Mouse (Mus musculus) T-cell, adult 2 months (primary cell): ENCODE measurements at regions not wholly inside any gene's neighbourhood (a gene's known extent, or its start where the extent isn't known, plus 50 kb on each side); places are given as distances from the start of the nearest gene placed in this dataset.

ENCODE experiments used
- DNase-seq: peaks from one replicate; pipeline ENCODE4 v3.0.0; 2022; ENCODE audit warnings: low spot score

DNA sequence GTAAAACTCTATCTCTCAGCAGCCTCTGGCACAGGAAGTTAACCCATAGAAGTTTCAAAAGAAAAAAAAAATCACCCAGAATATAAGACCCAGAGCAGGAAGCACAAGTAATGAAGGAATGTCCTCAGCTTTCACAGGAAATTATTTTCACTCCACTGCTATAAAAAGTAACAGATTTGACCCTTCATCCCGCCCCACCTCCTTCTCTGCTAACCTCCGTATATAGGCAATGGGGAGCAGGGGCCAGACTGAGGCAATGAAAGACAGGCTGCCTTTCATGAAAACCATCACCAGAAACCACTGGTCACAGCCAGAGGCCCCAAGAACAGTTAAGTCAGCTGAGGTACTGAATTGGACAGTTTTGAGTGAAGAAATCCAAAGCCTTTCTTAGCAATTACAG, 654.9 kb downstream of the Gsdmc2 start:
- DNase-seq, result no peak

DNA sequence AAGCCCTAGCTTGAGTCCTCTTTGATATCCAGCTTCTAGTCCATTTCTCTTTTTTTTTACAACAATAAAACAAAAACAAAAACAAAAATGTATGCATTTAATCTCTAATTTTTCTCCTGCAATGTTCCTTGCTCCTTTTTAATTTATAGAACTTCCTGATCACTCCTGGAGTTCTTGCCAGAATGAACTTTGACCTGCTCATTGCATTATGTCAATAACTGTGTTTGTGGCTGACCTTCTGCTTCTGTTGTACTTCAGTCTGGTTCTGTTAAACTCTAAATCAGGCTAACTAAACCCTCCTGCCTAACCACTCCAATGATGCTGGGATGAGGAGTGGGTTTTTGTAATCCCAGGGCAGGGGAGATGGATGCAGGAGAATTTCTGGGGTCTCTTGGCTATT, 674.0 kb downstream of the Gsdmc2 start:
- no peak for DNase-seq

DNA sequence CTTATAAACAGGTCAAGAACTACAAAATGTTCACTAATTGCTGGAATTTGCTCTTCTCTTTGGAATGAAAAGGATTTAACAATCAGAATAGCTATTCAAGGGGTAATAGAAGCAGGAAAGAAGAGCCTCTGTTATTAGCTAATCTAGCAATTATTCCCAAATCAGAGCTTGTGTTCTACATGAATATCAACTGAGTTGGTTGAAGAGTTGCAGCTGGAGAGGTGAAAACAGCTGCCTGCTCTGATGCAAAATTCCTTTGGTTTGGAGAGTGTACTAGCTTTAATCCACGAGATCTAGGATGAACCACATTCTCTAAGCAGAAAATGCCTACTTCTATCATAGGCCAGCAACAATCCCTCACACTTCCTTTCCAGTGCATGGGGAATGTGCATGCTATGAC, 674.8 kb downstream of the Gsdmc2 start:
- no peak for DNase-seq

DNA sequence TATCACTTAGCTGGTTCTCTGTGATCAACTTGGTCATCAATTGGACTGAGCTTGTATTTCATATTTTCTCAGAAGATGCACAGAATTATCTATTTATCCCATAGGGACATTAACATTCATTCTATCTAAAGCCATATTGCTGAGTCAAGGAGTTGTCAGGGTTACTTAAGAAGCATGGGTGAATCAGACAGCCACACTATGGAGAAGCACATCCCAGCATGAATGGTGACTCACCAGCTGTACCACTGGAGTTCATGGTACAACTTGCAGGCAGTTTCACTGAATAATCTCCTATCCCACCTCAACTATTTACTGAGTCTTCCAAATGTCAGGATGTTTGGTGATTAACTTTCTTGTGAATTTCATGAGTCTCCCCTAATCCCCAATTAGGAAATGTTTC, 678.6 kb downstream of the Gsdmc2 start:
- no peak for DNase-seq

DNA sequence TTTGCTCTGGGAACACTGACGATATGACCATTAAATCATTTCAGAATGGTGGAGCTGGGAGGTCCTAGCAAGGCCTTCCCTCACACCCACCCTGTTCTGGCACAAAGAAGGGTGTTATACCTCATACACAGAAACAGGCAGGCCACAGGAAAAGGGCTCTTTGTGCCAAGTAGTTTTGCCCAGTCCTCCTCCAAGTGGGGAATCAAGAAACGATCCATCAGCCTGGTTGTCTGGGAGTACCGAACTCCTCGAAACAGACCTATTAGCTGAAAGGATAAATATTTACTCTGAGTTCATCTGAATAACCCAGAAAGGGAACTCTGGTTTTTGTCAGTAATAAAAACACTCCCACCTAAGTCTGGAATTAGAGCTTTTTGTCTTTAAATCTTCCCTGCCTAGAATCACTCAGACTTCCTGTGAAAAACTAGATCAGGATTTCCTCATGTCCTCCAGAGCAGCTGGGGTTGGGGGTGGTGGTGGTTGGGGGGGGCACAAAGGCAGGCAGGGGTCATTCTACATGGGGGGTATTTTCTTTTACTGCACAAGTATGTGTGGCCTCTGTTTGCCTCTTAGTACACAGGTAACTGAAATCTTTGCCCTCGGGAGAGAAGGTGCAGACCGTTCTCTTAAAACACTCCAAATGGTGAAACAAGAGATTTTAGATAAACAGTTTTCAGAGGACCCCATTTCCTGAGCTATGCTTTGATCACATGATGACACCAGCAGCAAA, 681.3 kb downstream of the Gsdmc2 start:
- DNase-seq, result no peak

DNA sequence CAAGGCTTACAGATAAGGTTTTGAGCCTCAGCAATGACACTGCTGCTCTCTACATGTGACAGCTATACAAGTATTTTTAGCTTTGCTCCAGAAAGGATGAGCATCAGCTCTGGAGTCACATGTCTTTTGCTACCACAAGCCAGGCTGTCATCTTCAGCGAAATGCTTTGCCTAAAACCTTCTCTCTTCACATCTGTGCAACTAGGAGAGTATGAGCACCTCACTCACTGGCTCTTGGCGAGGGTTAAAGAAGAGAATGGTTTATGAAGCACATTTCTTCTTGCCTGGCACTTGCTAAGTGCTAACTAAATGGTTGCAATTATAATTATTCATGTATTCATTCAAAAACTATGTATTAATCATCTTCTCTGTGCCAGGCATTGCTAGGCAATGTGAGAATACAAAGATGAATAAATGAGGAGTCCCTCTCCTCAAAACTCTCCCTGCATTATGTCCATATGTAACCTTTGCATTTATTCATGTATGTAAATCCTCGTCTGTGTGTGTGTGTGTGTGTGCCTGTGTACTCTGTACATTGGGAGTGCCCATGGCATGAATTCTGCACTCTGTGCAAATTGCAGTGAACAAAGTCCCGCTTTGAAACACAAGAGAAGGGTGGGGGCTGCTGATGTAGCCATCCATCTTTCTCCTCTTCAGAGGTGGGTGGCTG, 682.0 kb downstream of the Gsdmc2 start:
- DNase-seq, result no peak

DNA sequence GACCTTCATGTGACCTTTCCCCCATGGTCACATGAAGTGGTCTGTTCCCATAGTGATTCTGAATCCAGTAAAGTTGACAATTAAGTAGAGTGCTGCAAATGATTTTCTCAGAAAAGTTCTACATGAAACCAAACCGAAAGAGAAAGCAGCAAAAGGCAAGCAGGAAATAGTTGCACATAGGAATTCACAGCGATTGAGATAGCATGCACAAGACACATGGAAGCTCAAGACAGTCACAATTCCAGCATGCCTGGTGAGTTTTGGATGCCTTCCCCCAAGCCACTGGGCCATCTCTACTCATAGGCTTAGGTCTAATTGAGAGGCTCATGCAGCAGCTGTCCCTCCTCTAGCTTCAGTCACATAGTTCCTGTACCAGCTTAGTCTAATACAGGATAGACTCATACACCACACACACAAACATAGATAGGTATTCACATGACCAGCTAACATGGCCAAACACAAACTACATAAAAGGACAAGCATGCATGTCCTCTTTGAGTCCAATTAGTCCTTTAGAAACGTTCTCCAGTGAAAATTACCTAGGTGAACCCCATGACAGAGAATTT, 721.8 kb downstream of the Gsdmc2 start:
- peak; percentile 1 for DNase-seq

DNA sequence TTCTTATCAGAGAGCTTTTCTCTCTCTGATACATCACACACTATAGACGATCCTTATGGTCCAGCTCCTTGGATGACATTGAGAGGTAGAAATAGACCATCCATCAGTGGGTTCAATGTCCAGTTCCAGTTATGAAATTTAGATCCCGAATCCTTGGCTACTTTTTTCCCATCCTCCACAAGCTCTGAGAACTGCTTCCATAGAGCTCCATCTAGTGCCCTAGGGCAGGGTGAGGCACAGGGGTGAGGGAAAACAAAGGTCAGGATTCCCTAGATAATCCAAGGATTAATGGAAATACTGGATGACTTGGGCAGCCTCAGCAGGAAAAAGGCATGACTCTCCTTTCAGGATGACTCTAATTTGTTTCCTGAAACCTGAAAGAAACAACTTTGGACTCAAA, 732.1 kb downstream of the Gsdmc2 start:
- no peak for DNase-seq

DNA sequence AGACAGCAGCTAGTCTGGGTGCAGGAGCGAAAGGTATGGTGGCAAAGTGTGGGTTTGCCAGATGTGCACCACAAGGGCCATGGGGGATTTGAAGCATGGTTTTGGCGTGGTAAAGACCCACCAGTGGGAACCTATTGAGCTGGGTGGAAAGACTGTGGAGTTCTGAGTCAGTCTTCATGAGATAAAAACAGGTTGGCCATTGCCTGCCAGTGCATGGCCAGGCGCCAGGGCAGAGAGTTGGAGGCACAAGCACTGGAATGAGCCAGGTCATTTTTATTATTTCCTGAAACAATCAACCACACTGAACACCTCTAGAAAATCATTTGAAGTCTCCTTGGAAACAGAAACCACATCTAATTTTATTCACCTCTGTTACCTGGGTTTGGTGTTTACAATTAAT, 744.9 kb downstream of the Gsdmc2 start:
- no peak for DNase-seq

DNA sequence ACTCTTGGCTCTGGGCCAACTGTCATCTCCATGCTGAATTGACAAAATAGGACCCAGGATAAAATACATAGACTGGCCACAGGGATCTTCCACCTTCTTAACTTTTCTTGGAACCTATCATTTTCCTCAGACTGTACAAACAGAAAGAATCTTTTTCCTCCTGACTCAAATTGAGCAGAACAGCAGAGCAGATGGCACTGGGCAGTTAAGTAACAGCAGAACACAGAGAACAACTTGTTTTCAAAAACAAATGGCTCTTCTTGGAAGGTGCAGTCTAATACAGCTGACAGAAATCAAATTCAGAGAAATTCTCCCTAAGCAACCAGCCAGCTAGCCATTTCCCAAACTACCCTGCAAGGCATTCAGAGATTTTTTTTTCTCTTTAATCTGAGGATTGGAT, 763.0 kb downstream of the Gsdmc2 start:
- DNase-seq, result no peak

DNA sequence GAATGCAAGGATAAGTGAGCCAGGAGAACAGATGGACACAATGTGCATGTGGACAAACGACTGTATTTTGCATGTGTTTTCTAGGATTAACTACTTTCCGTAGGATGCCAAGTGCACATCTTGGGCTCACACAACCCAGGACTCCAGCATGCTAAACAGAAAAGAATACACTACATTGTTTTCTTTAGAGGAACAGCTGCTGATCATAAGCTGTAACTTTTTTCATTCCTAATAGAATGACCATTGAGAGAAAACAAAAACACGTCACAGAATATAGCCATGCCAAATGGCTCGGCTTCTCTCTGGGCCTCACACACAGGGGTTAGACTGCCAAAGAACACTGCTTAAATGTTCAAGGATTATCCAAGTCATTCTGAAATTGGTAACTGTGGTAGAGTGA, 765.2 kb downstream of the Gsdmc2 start:
- no peak for DNase-seq

DNA sequence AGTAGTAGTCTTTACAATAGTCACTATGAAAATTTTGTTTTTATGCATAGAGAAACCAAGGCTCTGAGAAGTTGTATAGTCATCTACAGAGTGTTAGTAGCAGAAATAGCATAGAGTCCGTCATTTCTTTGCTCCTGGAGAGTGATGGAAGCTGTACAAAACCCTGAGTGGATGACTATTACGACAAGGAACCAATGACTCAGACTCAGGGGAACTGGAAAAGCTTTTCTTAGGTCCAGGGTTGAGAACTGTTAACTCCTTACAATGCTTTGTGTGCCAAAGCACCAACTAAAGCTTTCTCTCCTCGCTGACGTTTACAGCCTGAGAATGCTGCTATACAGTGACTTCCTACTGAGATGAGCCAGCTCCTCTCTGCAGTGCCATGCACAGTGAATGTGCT, 773.1 kb downstream of the Gsdmc2 start:
- no peak for DNase-seq

DNA sequence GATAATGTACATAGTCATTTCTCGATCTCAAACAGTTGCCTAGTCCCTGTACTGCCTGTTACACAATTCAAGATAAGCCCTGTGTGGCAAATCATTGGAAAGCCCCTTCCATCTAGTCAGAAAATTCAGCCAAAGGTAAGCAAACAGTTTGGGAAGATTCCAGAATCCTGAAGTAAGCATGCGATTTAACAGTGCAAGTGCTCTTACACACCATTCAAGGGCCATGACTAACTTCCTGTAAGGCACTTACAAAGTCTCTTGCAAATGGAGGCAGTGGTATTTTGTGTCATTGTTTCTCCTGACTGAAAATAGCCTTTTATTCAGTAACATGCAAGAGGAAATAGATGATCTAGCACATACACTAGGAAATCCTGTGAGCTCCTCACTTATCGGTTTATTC, 777.9 kb downstream of the Gsdmc2 start:
- no peak for DNase-seq

DNA sequence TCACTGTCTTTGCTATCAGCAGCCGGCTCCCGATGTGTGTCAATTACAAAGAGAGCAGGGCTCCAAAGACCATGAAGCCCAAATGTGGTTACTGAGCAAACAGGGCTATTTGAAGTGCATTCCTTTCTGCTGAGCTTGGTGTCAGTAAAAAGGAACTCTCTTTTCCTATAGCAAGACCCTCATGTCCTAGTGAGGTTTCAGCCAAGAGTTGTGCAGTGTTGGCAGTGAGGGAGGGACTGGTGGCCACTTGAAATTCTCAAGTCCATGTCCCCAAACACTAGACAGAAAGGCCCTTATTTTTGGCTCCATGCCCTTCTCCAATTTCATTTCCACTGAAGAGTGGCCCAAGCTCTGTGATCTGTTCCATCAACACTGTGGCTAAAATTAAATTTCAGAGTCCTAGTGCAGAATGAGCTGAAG, 778.9 kb downstream of the Gsdmc2 start:
- DNase-seq, result no peak

DNA sequence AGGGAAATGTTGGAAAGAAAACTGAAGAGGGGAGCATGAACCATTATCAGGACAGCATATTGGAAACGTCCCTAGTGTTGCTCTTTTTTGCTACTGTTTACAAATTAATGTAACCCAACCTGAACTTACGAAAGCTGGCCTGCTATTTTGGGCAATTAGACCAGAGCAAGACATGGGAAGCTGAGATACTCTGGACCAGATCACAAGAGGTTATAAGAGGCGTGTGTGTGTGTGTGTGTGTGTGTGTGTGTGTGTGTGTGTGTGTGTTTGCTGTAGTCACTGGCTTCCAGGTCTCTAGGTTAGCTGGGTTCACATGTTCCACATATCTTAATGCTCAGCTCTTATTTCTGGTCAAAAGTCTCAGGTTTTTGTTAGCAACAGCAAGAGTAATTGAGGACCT, 783.1 kb downstream of the Gsdmc2 start:
- DNase-seq, result no peak

DNA sequence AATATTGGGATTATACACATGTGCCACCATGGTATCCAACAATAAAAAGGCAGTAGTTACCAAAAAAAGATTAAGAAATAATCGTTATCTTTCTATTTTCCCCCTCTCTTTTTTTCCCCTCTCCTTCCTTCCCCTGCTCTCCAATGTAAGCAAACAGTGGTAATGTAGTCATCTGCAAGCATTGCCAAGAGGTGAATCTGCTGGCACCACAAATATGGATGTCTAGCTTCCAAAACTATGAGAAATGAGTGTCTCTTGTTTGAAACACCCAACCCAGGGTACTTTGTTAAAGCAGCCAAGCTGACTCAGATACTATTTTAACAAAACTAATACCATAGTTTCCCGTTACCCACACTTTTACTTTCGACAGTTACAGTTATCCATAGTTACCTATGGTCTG, 784.2 kb downstream of the Gsdmc2 start:
- no peak for DNase-seq

DNA sequence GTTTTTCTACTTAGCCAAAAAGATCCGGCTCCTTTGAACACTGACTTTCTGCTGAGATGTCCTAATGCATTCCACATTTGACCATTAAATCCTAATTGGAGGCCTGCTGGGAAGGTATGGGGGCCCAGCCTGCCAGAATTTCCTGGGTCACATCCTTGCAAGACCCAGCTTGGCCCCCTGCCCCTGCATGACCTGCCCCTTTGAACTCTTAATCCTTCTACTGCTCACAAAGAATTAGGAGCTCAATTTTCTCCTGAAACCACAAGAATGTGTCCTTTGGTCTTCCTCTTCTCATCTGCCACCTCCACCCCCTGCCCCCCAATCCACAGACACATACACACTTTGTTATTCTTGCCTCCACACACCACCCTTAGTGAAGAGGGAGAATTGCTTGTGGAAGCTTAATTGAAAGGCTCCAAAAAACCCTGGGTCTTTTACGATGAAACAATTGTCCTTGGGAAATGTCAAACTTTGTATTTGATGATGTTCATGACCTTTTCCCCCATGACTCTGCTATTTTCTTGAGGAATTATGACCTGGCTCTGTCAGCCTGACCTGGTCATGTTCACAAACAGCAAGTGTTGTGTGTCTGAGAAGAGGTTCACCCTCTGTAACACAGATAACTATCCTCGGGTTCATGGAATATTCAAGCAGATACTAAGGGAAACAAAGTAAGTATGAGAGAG, 792.3 kb downstream of the Gsdmc2 start:
- DNase-seq, result no peak

DNA sequence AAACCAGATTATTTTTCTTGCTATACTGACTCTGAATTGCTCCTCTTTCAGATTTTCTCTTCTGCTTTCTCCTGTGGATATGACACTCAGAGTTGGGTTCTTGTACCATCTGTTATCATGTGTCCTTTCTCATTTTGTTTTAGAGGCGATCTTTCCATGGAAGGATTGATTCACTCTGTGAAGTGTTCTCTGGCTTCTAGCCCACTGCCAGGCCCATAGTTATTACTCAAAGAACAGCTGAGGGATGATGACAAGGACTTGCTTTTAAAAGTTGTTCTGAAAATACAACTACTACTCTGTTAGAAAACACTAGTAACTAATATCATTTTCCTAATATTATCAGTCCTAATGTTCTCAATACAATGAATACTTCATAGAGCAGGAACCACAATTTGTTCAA, 794.9 kb downstream of the Gsdmc2 start:
- no peak for DNase-seq

DNA sequence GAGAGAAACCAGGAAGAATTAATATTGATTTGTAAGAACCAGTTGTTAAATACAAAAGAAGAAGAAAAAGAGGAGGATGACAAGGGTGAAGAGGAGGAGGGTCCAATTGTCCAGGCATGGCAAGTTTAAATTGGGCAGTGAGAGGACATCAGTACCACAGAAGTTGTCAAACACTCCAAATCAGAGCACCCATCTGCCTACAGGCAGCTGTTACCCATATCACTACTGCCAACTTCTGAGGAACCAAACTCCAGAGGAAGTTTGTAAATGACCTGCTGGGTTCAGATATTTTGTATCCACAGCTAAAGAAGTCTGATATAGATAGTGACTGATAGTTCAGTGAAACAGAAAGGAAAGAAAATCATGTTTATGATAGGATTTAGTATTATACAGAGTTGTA, 802.6 kb downstream of the Gsdmc2 start:
- DNase-seq, result no peak

DNA sequence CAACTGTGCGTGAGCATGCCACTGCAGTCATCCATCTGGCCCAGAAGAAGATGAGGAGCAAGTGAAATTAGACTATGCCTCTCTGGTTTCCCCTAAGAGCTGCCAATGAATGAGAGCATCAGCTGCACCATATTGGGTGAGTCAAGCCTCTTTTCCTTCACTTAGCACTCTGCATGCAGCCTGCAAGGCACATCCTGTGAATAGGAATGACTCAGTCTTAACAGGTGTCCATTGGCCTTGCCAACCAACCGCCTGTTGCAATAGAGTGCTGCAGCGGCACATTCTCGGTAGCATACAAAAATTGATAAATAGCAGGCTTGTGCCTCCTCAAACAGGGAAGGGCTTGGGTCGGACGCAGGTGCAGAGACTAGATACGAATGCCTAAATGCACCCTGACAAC, 808.7 kb downstream of the Gsdmc2 start:
- no peak for DNase-seq

DNA sequence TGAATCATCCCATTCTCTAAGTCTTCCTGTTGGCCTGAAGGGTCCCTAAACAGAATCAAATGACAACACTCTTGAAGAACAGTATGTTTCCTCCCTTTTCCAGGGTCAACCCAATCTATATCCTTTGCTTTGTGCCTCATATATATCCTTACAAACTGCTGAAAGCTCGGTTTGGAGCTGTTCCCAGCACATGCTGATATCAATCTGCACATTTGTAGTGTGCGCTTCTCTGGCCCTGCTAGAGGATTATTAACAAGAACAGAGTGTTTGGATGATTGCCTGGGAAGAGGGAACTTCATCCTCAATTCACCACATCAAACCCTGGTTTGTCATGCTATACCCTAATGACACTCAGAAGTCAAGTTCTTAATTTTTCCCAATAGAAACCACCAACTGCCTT, 824.2 kb downstream of the Gsdmc2 start:
- no peak for DNase-seq

DNA sequence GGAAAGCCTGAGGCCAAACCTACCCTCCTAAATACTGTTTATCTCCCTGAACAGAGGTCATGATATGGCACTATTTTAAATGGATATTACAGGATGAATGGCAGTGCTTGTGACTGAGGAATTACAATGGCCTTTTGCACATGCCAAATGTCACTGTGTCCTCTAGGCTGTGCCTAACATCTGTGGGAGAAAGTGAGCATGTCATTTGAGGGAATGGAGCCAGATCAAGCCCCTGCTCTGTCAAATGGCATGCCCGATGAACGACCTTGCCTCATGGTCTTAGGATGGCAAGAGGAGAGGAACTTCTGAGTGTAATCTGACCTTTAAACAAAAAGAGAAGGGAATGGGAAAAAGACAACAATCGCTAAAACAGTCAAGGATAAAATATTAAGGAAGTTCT, 827.0 kb downstream of the Gsdmc2 start:
- no peak for DNase-seq
